Mouse (Mus musculus) cortical plate, adult 2 months (tissue): ENCODE measurements at regions not wholly inside any gene's neighbourhood (a gene's known extent, or its start where the extent isn't known, plus 50 kb on each side); places are given as distances from the start of the nearest gene placed in this dataset.

Experiments used
- H3K27ac ChIP-seq: fragments of 200-500 bp; 2 replicates; pipeline ENCODE4 v1.5.1; 2012; ENCODE audit warnings: low read length, control low read depth, inconsistent platforms; ENCODE audit not compliant: insufficient read depth
- H3K4me1 ChIP-seq: fragments of 200-500 bp; 2 replicates; pipeline ENCODE4 v1.6.1; 2011; ENCODE audit warnings: low read length; ENCODE audit not compliant: control insufficient read depth, insufficient read depth
- H3K4me3 ChIP-seq: fragments of 200-500 bp; 2 replicates; pipeline ENCODE4 v1.5.1; 2011; ENCODE audit warnings: mild to moderate bottlenecking, low read length, control low read depth; ENCODE audit not compliant: insufficient read depth
- CTCF ChIP-seq: fragments of 200-500 bp; IDR thresholded peaks from 2 replicates; pipeline ENCODE4 v1.5.1; 2011; ENCODE audit warnings: mild to moderate bottlenecking, control low read depth, low read length; ENCODE audit not compliant: insufficient read depth; ENCODE audit errors: extremely low read depth
- POLR2A ChIP-seq: fragments of 200-500 bp; IDR thresholded peaks from 2 replicates; pipeline ENCODE4 v1.6.1; 2011; ENCODE audit warnings: mild to moderate bottlenecking, low read length, control low read depth; ENCODE audit not compliant: insufficient read depth; ENCODE audit errors: extremely low read depth

- Histone ChIP-seq H3K4me3 (no peak overlapping the region), H3K27ac (no peak overlapping the region), H3K4me1 (no peaks in the 10 kb centered on the region)
- no peak for TF ChIP-seq CTCF
- TF ChIP-seq POLR2A: no peak
These were observed 170.7 kb downstream of the Mycn start for GRCm38 (mm10) chr12:12770970-12771369.

- Histone ChIP-seq H3K27ac (no peak overlapping the region), H3K4me3 (no peak overlapping the region), H3K4me1 (no peaks in the 10 kb centered on the region)
- no peak for TF ChIP-seq POLR2A
- TF ChIP-seq CTCF: no peak
These were observed 175.0 kb downstream of the Mycn start for GRCm38 (mm10) chr12:12766510-12767304.

- no peak for TF ChIP-seq POLR2A
- no peak for TF ChIP-seq CTCF
- no peak overlapping the region for H3K27ac ChIP-seq
These were observed 176.1 kb downstream of the Mycn start for GRCm38 (mm10) chr12:12765490-12766058.

GRCm38 (mm10) chr12:12765055-12765454 lies 176.7 kb downstream of the Mycn start:
- H3K27ac ChIP-seq: no peak overlapping the region
- no peaks in the 10 kb centered on the region for H3K4me1 ChIP-seq
- TF ChIP-seq CTCF (no peak), POLR2A (no peak)
- H3K4me3 ChIP-seq: no peak overlapping the region

More at GRCm38 (mm10) chr12:12765490-12766058, 176.1 kb downstream of the Mycn start:
- H3K4me3 ChIP-seq: no peak overlapping the region
- H3K4me1 ChIP-seq: no peaks in the 10 kb centered on the region

GRCm38 (mm10) chr12:12764586-12764985 lies 177.1 kb downstream of the Mycn start:
- Histone ChIP-seq H3K27ac (no peak overlapping the region), H3K4me3 (no peak overlapping the region), H3K4me1 (no peaks in the 10 kb centered on the region)
- no peak for TF ChIP-seq CTCF
- no peak for TF ChIP-seq POLR2A

- TF ChIP-seq CTCF (no peak), POLR2A (no peak)
- Histone ChIP-seq H3K4me3 (no peak overlapping the region), H3K4me1 (no peaks in the 10 kb centered on the region), H3K27ac (no peak overlapping the region)
These were observed 185.3 kb downstream of the Mycn start for GRCm38 (mm10) chr12:12756301-12756948.

GRCm38 (mm10) chr12:12753849-12754248 lies 187.9 kb downstream of the Mycn start:
- no peak for TF ChIP-seq POLR2A
- TF ChIP-seq CTCF: no peak
- no peaks in the 10 kb centered on the region for H3K4me1 ChIP-seq
- H3K4me3 ChIP-seq: no peak overlapping the region
- no peak overlapping the region for H3K27ac ChIP-seq

GRCm38 (mm10) chr12:12751670-12752426 lies 189.9 kb downstream of the Mycn start:
- TF ChIP-seq POLR2A (no peak), CTCF (no peak)
- Histone ChIP-seq H3K4me1 (no peaks in the 10 kb centered on the region), H3K27ac (no peak overlapping the region), H3K4me3 (no peak overlapping the region)

- TF ChIP-seq CTCF: no peak
- TF ChIP-seq POLR2A: no peak
- Histone ChIP-seq H3K4me1 (no peaks in the 10 kb centered on the region), H3K4me3 (no peak overlapping the region), H3K27ac (no peak overlapping the region)
These were observed 192.0 kb downstream of the Mycn start for GRCm38 (mm10) chr12:12749690-12750089.

GRCm38 (mm10) chr12:12746852-12747454 lies 194.8 kb downstream of the Mycn start:
- Histone ChIP-seq H3K27ac (no peak overlapping the region), H3K4me3 (no peak overlapping the region), H3K4me1 (no peaks in the 10 kb centered on the region)
- TF ChIP-seq CTCF (no peak), POLR2A (no peak)
